Mouse (Mus musculus): ENCODE results near the gene Mrps21.

- TF ChIP-seq CTCF (IDR thresholded peaks at IDR 0.05; ENCODE audit: extremely low read depth, insufficient read depth, insufficient read length, insufficient replicate concordance), result no peak
- TF ChIP-seq POLR2A (IDR thresholded peaks at IDR 0.05; ENCODE audit: low read depth, low read length), result no peak
Observed at GRCm38 (mm10) chr3:95829053-95829452, 42.3 kb downstream of the Mrps21 start.

All from spleen, adult 2 months (tissue).